Mouse (Mus musculus) megakaryocyte-erythroid progenitor cell, adult 5 weeks (primary cell): Measurements from ENCODE around the gene Aldoc. TPM values are rescaled to one million over a fixed set of nuclear protein-coding genes. Genes with fewer than 3 reads are reported as not detected.

Experiments
- polyA plus RNA-seq: library from polyadenylated mRNA; stranded (reverse); fragments of >175 nt; gene quantifications from 2 replicates; pipeline ENCODE4 v1.2.3, GENCODE M21; 2012

Gene Aldoc
- polyA plus RNA-seq, result 0.44 and 1.4 TPM in 2 replicates

GRCm38 (mm10) chr11:78322860-78323259 lies at the start of gene Aldoc:
TSS of gene Aldoc (plus strand) at chr11:78322968.

GRCm38 (mm10) chr11:78290654-78291053 lies 32.1 kb upstream of the Aldoc start, which contains the start of gene BC030499:
TSS of gene BC030499 (plus strand) at chr11:78290841.

GRCm38 (mm10) chr11:78301357-78302084 lies 21.2 kb upstream of the Aldoc start, which contains the start of gene Spag5:
TSS of gene Spag5 (plus strand) at chr11:78301529.

GRCm38 (mm10) chr11:78327634-78328511 lies 5.1 kb downstream of the Aldoc start, which contains the start of gene Pigs:
TSS of gene Pigs (plus strand) at chr11:78328415.

GRCm38 (mm10) chr11:78343381-78344327 lies 20.9 kb downstream of the Aldoc start, which contains the start of gene Unc119:
TSS of gene Unc119 (plus strand) at chr11:78343482.

Other genes starting within 250 kb of the Aldoc start
- 3.4 TPM in 2 replicates for gene Eral1, start 242.6 kb upstream of the Aldoc start, polyA plus RNA-seq
- 24.6 and 33.3 TPM in 2 replicates for gene Fam222b, start 228.3 kb upstream of the Aldoc start, polyA plus RNA-seq
- gene Traf4, start 157.4 kb upstream of the Aldoc start, polyA plus RNA-seq, result 29.8 and 41.4 TPM in 2 replicates
- 3.1 and 4.3 TPM in 2 replicates for gene Nek8, start 146.3 kb upstream of the Aldoc start, polyA plus RNA-seq
- gene Tlcd1, start 146.3 kb upstream of the Aldoc start, polyA plus RNA-seq, result 34.7 and 38.4 TPM in 2 replicates
- 1,982 and 2,223 TPM in 2 replicates for gene Rpl23a, start 139.4 kb upstream of the Aldoc start, polyA plus RNA-seq
- gene Rab34, start 134.5 kb upstream of the Aldoc start, polyA plus RNA-seq, result 3.0 and 4.5 TPM in 2 replicates
- gene Proca1, start 129.6 kb upstream of the Aldoc start, polyA plus RNA-seq, result 0.18 and 0.67 TPM in 2 replicates
- 9.6 and 11.2 TPM in 2 replicates for gene Sdf2, start 77.2 kb upstream of the Aldoc start, polyA plus RNA-seq
- gene Supt6, start 77.0 kb upstream of the Aldoc start, polyA plus RNA-seq, result 82.2 and 96.4 TPM in 2 replicates
- gene 2610507B11Rik, start 61.2 kb upstream of the Aldoc start, polyA plus RNA-seq, result 88.7 and 97.6 TPM in 2 replicates
- not detected in 2 replicates for gene BC030499, start 32.1 kb upstream of the Aldoc start, polyA plus RNA-seq
- gene Spag5, start 21.4 kb upstream of the Aldoc start, polyA plus RNA-seq, result 66.8 and 68.5 TPM in 2 replicates
- gene Pigs, start 5.4 kb downstream of the Aldoc start, polyA plus RNA-seq, result 84.7 and 91.0 TPM in 2 replicates
- gene Unc119, start 20.5 kb downstream of the Aldoc start, polyA plus RNA-seq, result 74.0 and 91.3 TPM in 2 replicates
- not detected in 2 replicates for gene Foxn1, start 63.6 kb downstream of the Aldoc start, polyA plus RNA-seq
- gene Slc13a2, start 99.2 kb downstream of the Aldoc start, polyA plus RNA-seq, result 0.05 and 0.10 TPM in 2 replicates
- gene Slc46a1, start 142.7 kb downstream of the Aldoc start, polyA plus RNA-seq, result 1.1 and 1.7 TPM in 2 replicates
- gene Sarm1, start 174.8 kb downstream of the Aldoc start, polyA plus RNA-seq, result 0.04 TPM in 1 of 2 replicates, not detected in the other
- not detected in 2 replicates for gene Vtn, start 176.1 kb downstream of the Aldoc start, polyA plus RNA-seq
- not detected in 2 replicates for gene Sebox, start 180.5 kb downstream of the Aldoc start, polyA plus RNA-seq
- gene Tmem199, start 189.2 kb downstream of the Aldoc start, polyA plus RNA-seq, result 8.4 and 11.4 TPM in 2 replicates
- 65.3 and 65.5 TPM in 2 replicates for gene Poldip2, start 189.2 kb downstream of the Aldoc start, polyA plus RNA-seq
- 2.5 and 4.3 TPM in 2 replicates for gene Tnfaip1, start 213.4 kb downstream of the Aldoc start, polyA plus RNA-seq
- 71.6 and 76.3 TPM in 2 replicates for gene Ift20, start 213.4 kb downstream of the Aldoc start, polyA plus RNA-seq
- gene Tmem97, start 227.8 kb downstream of the Aldoc start, polyA plus RNA-seq, result 24.4 and 34.5 TPM in 2 replicates